In the genomic region with DNA sequence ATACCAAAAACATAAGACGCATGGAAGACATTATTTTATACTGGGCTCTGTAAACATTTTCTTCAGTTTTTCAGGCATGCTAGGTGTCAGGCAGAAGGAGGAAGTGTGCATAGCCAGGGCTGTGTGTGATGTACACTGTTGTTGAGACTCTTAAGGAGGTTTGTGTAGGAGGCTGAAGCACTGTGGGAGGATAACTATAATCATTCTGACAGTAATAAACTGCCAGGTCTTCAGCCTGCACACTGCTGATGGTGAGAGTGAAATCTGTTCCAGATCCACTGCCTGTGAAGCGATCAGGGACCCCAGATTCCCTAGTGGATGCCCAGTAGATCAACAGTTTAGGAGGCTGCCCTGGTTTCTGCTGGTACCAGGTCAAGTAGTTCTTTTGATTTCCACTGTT, we compare ENCODE assay signal across 6 mouse cellular contexts.
A peak's percentile ranks its signal among the peaks of the same experiment; 100 is the strongest.
DNase-seq lines count a peak whose midpoint lies in the region; ATAC-seq lines count a peak whose summit lies in the region.
"Not testable (repeated sequence)": the region's sequence is repeated elsewhere in the genome, so short reads cannot be mapped to it uniquely, and the experiment has no call there.

No protein-coding gene starts in this region.

- DNase-seq in frontal cortex, postnatal 36 days (ENCODE audit: low spot score in 2 of 2), result peak; percentile 18 to 38
- DNase-seq in left cerebral cortex, adult 18-20 months (ENCODE audit: low spot score in 2 of 2), result peak; percentile 6 to 43
- DNase-seq in left cerebral cortex, postnatal 25 days (ENCODE audit: low spot score in 2 of 2), result peak; percentile 5 to 55
- DNase-seq in right cerebral cortex, adult 2 months (ENCODE audit: low spot score in 2 of 2), result peak; percentile 39 to 41
- peak; percentile 4 for DNase-seq in telencephalon, adult 2 months (ENCODE audit: low read depth, low spot score)

- ATAC-seq in frontal cortex, adult (ENCODE audit: low TSS enrichment), result peak; percentile 87

- intact Hi-C loops in left cerebral cortex, postnatal 25 days (cut with DNase I), result not testable (repeated sequence)

Comparison
In these comparisons a context has a peak if more than half of its experiments do, and no peak if none do; other contexts are left out.
1. Peak in every context shown above with its lines: DNase-seq and ATAC-seq.